Mouse (Mus musculus): Measurements from ENCODE around the gene Clec4f. TPM values are rescaled to one million over a fixed set of nuclear protein-coding genes. Genes with fewer than 3 reads are reported as not detected.

Clec4f gene
- total RNA-seq (2012; rRNA removed) (not detected in 2 replicates), total RNA-seq (2014; rRNA removed) (not detected in 2 replicates), polyA plus RNA-seq (2012; ENCODE audit: insufficient read length, low read depth) (not detected in 2 replicates)

DNA sequence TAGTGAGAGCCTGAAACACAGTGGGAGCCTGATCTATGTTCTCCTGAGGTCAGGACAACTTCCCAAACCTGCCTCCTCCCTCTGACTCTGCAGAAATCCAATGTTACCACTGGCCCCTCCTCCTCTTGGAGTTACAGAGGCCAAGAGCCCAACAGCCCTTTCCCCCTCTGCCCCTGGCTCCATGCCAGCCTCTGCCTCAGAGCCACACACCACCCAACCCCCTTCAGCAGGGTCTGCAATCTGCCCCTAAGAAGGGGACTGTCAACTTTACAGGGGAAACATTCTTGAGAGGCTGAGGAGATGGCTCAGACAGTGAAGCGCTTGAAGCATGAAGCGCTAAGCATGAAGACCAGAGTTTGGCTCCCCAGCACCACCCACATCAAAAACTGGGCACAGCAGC is at the start of gene Clec4f:
TSS of gene Clec4f (minus strand) at position 101 of the 400 bp plus-strand sequence.
- Histone ChIP-seq H3K4me2 (ENCODE audit: insufficient read depth, low read depth, poor library complexity, severe bottlenecking) (no peak within 1 kb of the TSS), H3K27me3 (replicated peaks) (peaks cover 91% of the 10 kb centered on the region), H3K36me3 (replicated peaks in 1 of 2; ENCODE audit: control insufficient read depth in 1 of 2, insufficient read depth in 1 of 2, low read length in 1 of 2) (no peaks in the 10 kb centered on the region), H3K4me3 (replicated peaks in 1 of 3; ENCODE audit: low read depth in 2 of 3, low read length in 2 of 3, poor library complexity in 1 of 3) (no peak within 1 kb of the TSS), H3K9me3 (replicated peaks; ENCODE audit: low read length) (no peaks in the 10 kb centered on the region), H3K27ac (ENCODE audit: insufficient read depth, low read depth) (no peak within 1 kb of the TSS), H3K79me2 (replicated peaks; ENCODE audit: control insufficient read depth, extremely low read depth, insufficient read depth, poor library complexity, severe bottlenecking) (no peaks in the 10 kb centered on the region), H3K9ac (ENCODE audit: insufficient read depth, low read depth) (no peak within 1 kb of the TSS), H3K4me1 (ENCODE audit: control insufficient read depth in 1 of 2, insufficient read depth in 2 of 2) (no peaks in the 10 kb centered on the region)
- no peak for DNase-seq (ENCODE audit: extremely low read depth)
- dilution Hi-C loops (cut with MboI; ENCODE audit: extremely low pct_ligation_motif_present, extremely low pct_unique_long_range_greater_than_20kb, low sequenced_read_pairs): no loop called here
- TF ChIP-seq POLR2A (IDR thresholded peaks at IDR 0.05; ENCODE audit: low read depth, low read length) (no peak), MEF2A (IDR thresholded peaks at IDR 0.05; ENCODE audit: borderline replicate concordance, low read depth, low read length) (no peak), BHLHE40 (IDR thresholded peaks at IDR 0.05; ENCODE audit: low read depth, low read length) (no peak), SIN3A (IDR thresholded peaks at IDR 0.05; ENCODE audit: low read length) (no peak), RAD21 (IDR thresholded peaks at IDR 0.05; ENCODE audit: low read depth, low read length) (no peak), CHD2 (IDR thresholded peaks at IDR 0.05; ENCODE audit: low read length) (no peak), POLR2AphosphoS2 (IDR thresholded peaks at IDR 0.05; ENCODE audit: low read depth, low read length) (no peak), RCOR1 (conservative IDR thresholded peaks at IDR 0.05; ENCODE audit: low read depth, low read length) (no peak), E2F4 (IDR thresholded peaks at IDR 0.05; ENCODE audit: insufficient replicate concordance, low read depth, low read length) (no peak), NELFE (IDR thresholded peaks at IDR 0.05; ENCODE audit: low read depth, low read length) (no peak)
- in situ Hi-C loops (cut with MboI; ENCODE audit: low pct_ligation_motif_present, low pct_unique_long_range_greater_than_20kb, low sequenced_read_pairs): loop anchor here (25.0 kb wide), 1 partner anchor 294 kb away; no protein-coding TSS in a partner anchor

DNA sequence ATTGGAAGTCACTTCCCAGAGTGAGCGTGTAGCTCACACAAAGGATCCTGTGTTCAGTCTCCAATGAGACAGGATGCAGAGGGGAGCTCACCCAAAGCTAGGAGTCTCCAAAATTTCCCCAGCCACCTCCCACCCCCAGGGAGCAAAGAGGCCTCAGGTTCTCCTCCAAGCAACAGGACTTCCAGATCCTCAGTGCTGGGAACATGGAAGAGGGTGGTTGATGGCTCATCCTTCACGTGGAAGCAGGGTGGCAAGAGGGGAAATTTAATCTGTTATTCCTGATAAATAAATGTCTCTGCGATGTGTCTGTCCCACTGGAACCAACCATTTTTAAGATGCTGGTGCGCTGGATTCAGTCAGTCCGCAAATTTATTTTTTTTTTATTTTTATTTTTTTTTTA is 48.7 kb upstream of the Clec4f start:
- no peak for DNase-seq (ENCODE audit: extremely low read depth)
- peaks cover 91% of the 10 kb centered on the region for H3K27me3 ChIP-seq (replicated peaks)
- no peaks in the 10 kb centered on the region for H3K4me1 ChIP-seq (ENCODE audit: control insufficient read depth in 1 of 2, insufficient read depth in 2 of 2)
- dilution Hi-C loops (cut with MboI; ENCODE audit: extremely low pct_ligation_motif_present, extremely low pct_unique_long_range_greater_than_20kb, low sequenced_read_pairs) (no loop called here), in situ Hi-C loops (cut with MboI; ENCODE audit: low pct_ligation_motif_present, low pct_unique_long_range_greater_than_20kb, low sequenced_read_pairs) (no loop called here)
- H3K36me3 ChIP-seq (replicated peaks in 1 of 2; ENCODE audit: control insufficient read depth in 1 of 2, insufficient read depth in 1 of 2, low read length in 1 of 2): no peaks in the 10 kb centered on the region
- H3K4me2 ChIP-seq (ENCODE audit: insufficient read depth, low read depth, poor library complexity, severe bottlenecking): no peak overlapping the region
- H3K79me2 ChIP-seq (replicated peaks; ENCODE audit: control insufficient read depth, extremely low read depth, insufficient read depth, poor library complexity, severe bottlenecking): no peaks in the 10 kb centered on the region
- TF ChIP-seq EP300 (IDR thresholded peaks at IDR 0.05; ENCODE audit: low read length) (no peak), TCF12 (IDR thresholded peaks at IDR 0.05; ENCODE audit: low read depth, low read length) (no peak), IRF4 (IDR thresholded peaks at IDR 0.05; ENCODE audit: low read depth, low read length) (no peak), SIN3A (IDR thresholded peaks at IDR 0.05; ENCODE audit: low read length) (no peak), GABPA (IDR thresholded peaks at IDR 0.05; ENCODE audit: insufficient replicate concordance, low read depth, low read length) (no peak), JUN (IDR thresholded peaks at IDR 0.05; ENCODE audit: insufficient read depth, low read depth, low read length) (no peak), POLR2A (IDR thresholded peaks at IDR 0.05; ENCODE audit: low read depth, low read length) (no peak), ZNF384 (IDR thresholded peaks at IDR 0.05; ENCODE audit: low read depth, low read length) (no peak), CHD2 (IDR thresholded peaks at IDR 0.05; ENCODE audit: low read length) (no peak), NRF1 (IDR thresholded peaks at IDR 0.05; ENCODE audit: low read depth, low read length) (no peak), ELF1 (IDR thresholded peaks at IDR 0.05; ENCODE audit: low read depth, low read length) (no peak), TBP (conservative IDR thresholded peaks at IDR 0.05; ENCODE audit: low read depth, low read length) (no peak)
- H3K9me3 ChIP-seq (replicated peaks; ENCODE audit: low read length): no peaks in the 10 kb centered on the region
- no peak overlapping the region for H3K27ac ChIP-seq (ENCODE audit: insufficient read depth, low read depth)
- H3K9ac ChIP-seq (ENCODE audit: insufficient read depth, low read depth): no peak overlapping the region
- H3K4me3 ChIP-seq (replicated peaks in 1 of 3; ENCODE audit: low read depth in 2 of 3, low read length in 2 of 3, poor library complexity in 1 of 3): no peak overlapping the region
